Mouse (Mus musculus) MEL (cell line): ENCODE data around the gene Prps1l1. TPM values are rescaled to one million over a fixed set of nuclear protein-coding genes. Genes with fewer than 3 reads are reported as not detected.

Experiments used
- DNase-seq: peaks from one replicate; pipeline ENCODE4 v3.0.0; 2011; ENCODE audit warnings: low read depth, low spot score
- H3K27ac ChIP-seq: 2 replicates; pipeline ENCODE4 v1.5.1; 2012; ENCODE audit warnings: low read depth, mild to moderate bottlenecking, control low read depth, low read length, moderate library complexity; ENCODE audit not compliant: control insufficient read depth
- H3K27me3 ChIP-seq, 2 experiments: fragments of 150-350 bp in 1 of 2; sonication (generic) in 1 of 2; 2 replicates each; pipeline ENCODE4 v1.6.1; 2012; ENCODE audit warnings: low read length in 2 of 2, mild to moderate bottlenecking in 2 of 2, improper control_type of control experiment in 1 of 2, moderate library complexity in 1 of 2; ENCODE audit not compliant: insufficient read depth in 2 of 2, control insufficient read depth in 1 of 2
- H3K36me3 ChIP-seq, 2 experiments: 2 replicates each; pipeline ENCODE4 v1.6.1; 2012 to 2014; ENCODE audit warnings: low read length in 2 of 2, improper control_type of control experiment in 1 of 2, inconsistent platforms in 1 of 2, mild to moderate bottlenecking in 1 of 2; ENCODE audit not compliant: insufficient read depth in 2 of 2, control insufficient read depth in 1 of 2
- H3K4me1 ChIP-seq, 2 experiments: fragments of 150-350 bp in 1 of 2; sonication (generic) in 1 of 2; 2 replicates each; pipeline ENCODE4 v1.6.1; 2012; ENCODE audit warnings: low read length in 2 of 2, improper control_type of control experiment in 1 of 2, mild to moderate bottlenecking in 1 of 2; ENCODE audit not compliant: insufficient read depth in 2 of 2, control insufficient read depth in 1 of 2
- H3K4me3 ChIP-seq, 2 experiments: fragments of 150-350 bp in 1 of 2; sonication (generic) in 1 of 2; 2 replicates each; pipeline ENCODE4 v1.5.1; 2012; ENCODE audit warnings: low read depth in 2 of 2, low read length in 2 of 2, mild to moderate bottlenecking in 2 of 2, moderate library complexity in 2 of 2, control low read depth in 1 of 2, improper control_type of control experiment in 1 of 2; ENCODE audit not compliant: control insufficient read depth in 1 of 2, insufficient read depth in 1 of 2
- H3K79me2 ChIP-seq: 2 replicates; pipeline ENCODE4 v1.6.1; 2012; ENCODE audit warnings: mild to moderate bottlenecking, low read length, moderate library complexity; ENCODE audit not compliant: control insufficient read depth, poor library complexity, insufficient read depth
- H3K9ac ChIP-seq: 2 replicates; pipeline ENCODE4 v1.6.1; 2012; ENCODE audit warnings: low read depth, mild to moderate bottlenecking, control low read depth, low read length, moderate library complexity; ENCODE audit not compliant: control insufficient read depth, poor library complexity, severe bottlenecking
- H3K9me3 ChIP-seq: fragments of 150-350 bp; sonication (generic); replicated peaks from 2 replicates; pipeline ENCODE4 v1.6.1; 2012; ENCODE audit warnings: mild to moderate bottlenecking, low read length, improper control_type of control experiment, moderate library complexity; ENCODE audit not compliant: insufficient read depth
- CTCF ChIP-seq, 3 experiments: IDR thresholded peaks in 2 of 3; conservative IDR thresholded peaks in 1 of 3; 2 replicates each; pipeline ENCODE4 v1.5.1; 2011 to 2012; ENCODE audit warnings: low read length in 3 of 3, low read depth in 2 of 3, mild to moderate bottlenecking in 2 of 3, improper control_type of control experiment in 1 of 3, inconsistent platforms in 1 of 3, mixed read lengths in 1 of 3, moderate library complexity in 1 of 3; ENCODE audit not compliant: control insufficient read depth in 1 of 3, insufficient read depth in 1 of 3, poor library complexity in 1 of 3, severe bottlenecking in 1 of 3
- HCFC1 ChIP-seq: IDR thresholded peaks from 2 replicates; pipeline ENCODE4 v1.6.1; 2012; ENCODE audit warnings: low read depth, mild to moderate bottlenecking, inconsistent platforms, low read length, improper control_type of control experiment, moderate library complexity
- MAFK ChIP-seq: IDR thresholded peaks from 2 replicates; pipeline ENCODE4 v1.6.1; 2011; ENCODE audit warnings: low read depth, mild to moderate bottlenecking, low read length, improper control_type of control experiment, borderline replicate concordance
- MXI1 ChIP-seq: IDR thresholded peaks from 2 replicates; pipeline ENCODE4 v1.6.1; 2011; ENCODE audit warnings: mild to moderate bottlenecking, low read depth, low read length, improper control_type of control experiment
- POLR2AphosphoS5 ChIP-seq: IDR thresholded peaks from 2 replicates; pipeline ENCODE4 v1.6.1; 2012; ENCODE audit warnings: low read depth, borderline replicate concordance, mild to moderate bottlenecking, inconsistent platforms, low read length, moderate library complexity, mixed read lengths
- SMC3 ChIP-seq: IDR thresholded peaks from 2 replicates; pipeline ENCODE4 v1.6.1; 2011; ENCODE audit warnings: low read depth, low read length, improper control_type of control experiment
- TBP ChIP-seq: IDR thresholded peaks from 2 replicates; pipeline ENCODE4 v1.8.0; 2011; ENCODE audit warnings: low read depth, low read length, improper control_type of control experiment
- TCF12 ChIP-seq: IDR thresholded peaks from 2 replicates; pipeline ENCODE4 v1.6.1; 2014; ENCODE audit warnings: low read depth, mild to moderate bottlenecking, inconsistent platforms, low read length, improper control_type of control experiment, moderate library complexity
- USF1 ChIP-seq: IDR thresholded peaks from 2 replicates; pipeline ENCODE4 v1.6.1; 2014; ENCODE audit warnings: low read depth, mild to moderate bottlenecking, inconsistent platforms, low read length, improper control_type of control experiment, moderate library complexity
- ZKSCAN1 ChIP-seq: IDR thresholded peaks from 2 replicates; pipeline ENCODE4 v1.6.1; 2012; ENCODE audit warnings: low read depth, mild to moderate bottlenecking, inconsistent platforms, low read length, improper control_type of control experiment, moderate library complexity
- polyA plus RNA-seq, 2 experiments: library from polyadenylated mRNA; stranded (reverse) in 1 of 2; unstranded in 1 of 2; fragments of >175 nt in 1 of 2; fragments of >200 nt in 1 of 2; gene quantifications; 2 replicates each; pipeline versions ENCODE4 v1.2.1 to v1.2.4; 2012; ENCODE audit warnings: low replicate concordance in 2 of 2, low read depth in 1 of 2; ENCODE audit not compliant: insufficient read length in 2 of 2, insufficient read depth in 1 of 2, missing spikeins in 1 of 2
- total RNA-seq: library from RNA; depleted of rRNA; stranded (reverse); fragments of 300-350 nt; gene quantifications from 2 replicates; pipeline ENCODE4 v1.2.3, GENCODE M21; 2012

The Prps1l1 gene
- total and polyA plus RNA-seq, 3 experiments, result not detected

GRCm38 (mm10) chr12:35016481-35017250, 32.1 kb downstream of the Prps1l1 start:
- no peaks in the 10 kb centered on the region for H3K79me2 ChIP-seq
- H3K9ac ChIP-seq, result no peak overlapping the region
- TF ChIP-seq ZKSCAN1 (no peak), HCFC1 (no peak), USF1 (no peak), MAFK (no peak), SMC3 (no peak), CTCF (IDR thresholded peaks at IDR 0.05 in 2 of 3, conservative IDR thresholded peaks at IDR 0.05 in 1 of 3; ENCODE audit: control insufficient read depth in 1 of 3, insufficient read depth in 1 of 3, low read depth in 2 of 3, low read length in 3 of 3, poor library complexity in 1 of 3, severe bottlenecking in 1 of 3) (no peak)
- peak; percentile 10 for DNase-seq
- no peaks in the 10 kb centered on the region for H3K36me3 ChIP-seq
- no peaks in the 10 kb centered on the region for H3K9me3 ChIP-seq
- H3K27ac ChIP-seq, result no peak overlapping the region
- no peaks in the 10 kb centered on the region for H3K4me1 ChIP-seq
- no peak overlapping the region for H3K4me3 ChIP-seq
- no peaks in the 10 kb centered on the region; a peak in 1 of 4 replicates for H3K27me3 ChIP-seq

- no peak overlapping the region for H3K4me3 ChIP-seq
- H3K79me2 ChIP-seq, result no peaks in the 10 kb centered on the region
- H3K9me3 ChIP-seq, result no peaks in the 10 kb centered on the region
- H3K4me1 ChIP-seq, result no peaks in the 10 kb centered on the region
- no peak overlapping the region for H3K9ac ChIP-seq
- no peaks in the 10 kb centered on the region; a peak in 1 of 4 replicates for H3K27me3 ChIP-seq
- DNase-seq, result no peak
- no peaks in the 10 kb centered on the region for H3K36me3 ChIP-seq
- no peak overlapping the region for H3K27ac ChIP-seq
- TF ChIP-seq TCF12, result no peak
Measured at GRCm38 (mm10) chr12:35018679-35019237, 34.2 kb downstream of the Prps1l1 start.

GRCm38 (mm10) chr12:35021285-35021684, 36.7 kb downstream of the Prps1l1 start:
- TF ChIP-seq MXI1 (no peak), POLR2AphosphoS5 (no peak), TBP (no peak), ZKSCAN1 (no peak)
- no peaks in the 10 kb centered on the region; a peak in 1 of 4 replicates for H3K27me3 ChIP-seq
- no peaks in the 10 kb centered on the region for H3K9me3 ChIP-seq
- H3K9ac ChIP-seq, result no peak overlapping the region
- no peak overlapping the region for H3K27ac ChIP-seq
- H3K4me1 ChIP-seq, result no peaks in the 10 kb centered on the region
- peaks cover 0 to 2% of the 10 kb centered on the region in 2 experiments; a peak in 2 of 4 replicates for H3K36me3 ChIP-seq
- no peak for DNase-seq
- H3K79me2 ChIP-seq, result no peaks in the 10 kb centered on the region
- H3K4me3 ChIP-seq, result no peak overlapping the region
